Mouse (Mus musculus) ES-E14 (cell line): ENCODE measurements at regions not wholly inside any gene's neighbourhood (a gene's known extent, or its start where the extent isn't known, plus 50 kb on each side); places are given as distances from the start of the nearest gene placed in this dataset.

Experiments used
- DNase-seq: peaks from one replicate; pipeline ENCODE4 v3.0.0-alpha.2; 2013; ENCODE audit warnings: low read depth, low spot score
- H3K27ac ChIP-seq: 2 replicates; pipeline ENCODE4 v1.5.1; 2012; ENCODE audit warnings: low read depth, mild to moderate bottlenecking, low read length, moderate library complexity, mixed read lengths; ENCODE audit not compliant: poor library complexity, insufficient read depth, severe bottlenecking
- H3K36me3 ChIP-seq: 2 replicates; pipeline ENCODE4 v1.6.1; 2012; ENCODE audit warnings: mild to moderate bottlenecking, low read length, moderate library complexity, mixed read lengths; ENCODE audit not compliant: control insufficient read depth, poor library complexity, insufficient read depth, severe bottlenecking
- H3K4me1 ChIP-seq, 2 experiments: fragments of 150-350 bp in 1 of 2; sonication (generic) in 1 of 2; 2 replicates each; pipeline ENCODE4 v1.6.1; 2012; ENCODE audit warnings: low read length in 2 of 2, mild to moderate bottlenecking in 1 of 2, mixed read lengths in 1 of 2; ENCODE audit not compliant: control insufficient read depth in 2 of 2, insufficient read depth in 2 of 2, poor library complexity in 1 of 2
- H3K4me3 ChIP-seq, 2 experiments: fragments of 150-350 bp in 1 of 2; sonication (generic) in 1 of 2; 2 replicates each; pipeline ENCODE4 v1.5.1; 2012; ENCODE audit warnings: low read length in 2 of 2, low read depth in 1 of 2, mild to moderate bottlenecking in 1 of 2, mixed read lengths in 1 of 2; ENCODE audit not compliant: insufficient read depth in 1 of 2, poor library complexity in 1 of 2, severe bottlenecking in 1 of 2
- H3K9ac ChIP-seq: 2 replicates; pipeline ENCODE4 v1.6.1; 2012; ENCODE audit warnings: low read depth, mild to moderate bottlenecking, low read length, mixed read lengths; ENCODE audit not compliant: poor library complexity, insufficient read depth, severe bottlenecking
- H3K9me3 ChIP-seq: fragments of 150-350 bp; sonication (generic); 2 replicates; pipeline ENCODE4 v1.6.1; 2012; ENCODE audit warnings: low read depth, mild to moderate bottlenecking, low read length; ENCODE audit not compliant: control insufficient read depth, insufficient read depth
- CHD2 ChIP-seq: IDR thresholded peaks from 2 replicates; pipeline ENCODE4 v1.6.1; 2014; ENCODE audit warnings: mild to moderate bottlenecking, low read depth, low read length, inconsistent platforms
- HCFC1 ChIP-seq: IDR thresholded peaks from 2 replicates; pipeline ENCODE4 v1.6.1; 2012; ENCODE audit warnings: low read length, inconsistent platforms, borderline replicate concordance; ENCODE audit not compliant: insufficient read depth
- MAFK ChIP-seq: IDR thresholded peaks from 2 replicates; pipeline ENCODE4 v1.6.1; 2014; ENCODE audit warnings: mild to moderate bottlenecking, low read depth, low read length, inconsistent platforms; ENCODE audit not compliant: insufficient read depth
- ZC3H11A ChIP-seq: IDR thresholded peaks from 2 replicates; pipeline ENCODE4 v1.6.1; 2012; ENCODE audit warnings: low read depth, mild to moderate bottlenecking, inconsistent platforms, low read length, borderline replicate concordance
- ZNF384 ChIP-seq: IDR thresholded peaks from 2 replicates; pipeline ENCODE4 v1.6.1; 2012; ENCODE audit warnings: low read depth, low read length, inconsistent platforms
- in situ Hi-C, 2 experiments: fragments of 600-800 bp; cut with MboI; formaldehyde crosslinking; loops; one replicate each; pipeline ENCODE4 v1.15.1; 2025; ENCODE audit warnings: low sequenced_read_pairs in 2 of 2, inconsistent platforms in 1 of 2; ENCODE audit not compliant: unreplicated experiment in 2 of 2

DNA sequence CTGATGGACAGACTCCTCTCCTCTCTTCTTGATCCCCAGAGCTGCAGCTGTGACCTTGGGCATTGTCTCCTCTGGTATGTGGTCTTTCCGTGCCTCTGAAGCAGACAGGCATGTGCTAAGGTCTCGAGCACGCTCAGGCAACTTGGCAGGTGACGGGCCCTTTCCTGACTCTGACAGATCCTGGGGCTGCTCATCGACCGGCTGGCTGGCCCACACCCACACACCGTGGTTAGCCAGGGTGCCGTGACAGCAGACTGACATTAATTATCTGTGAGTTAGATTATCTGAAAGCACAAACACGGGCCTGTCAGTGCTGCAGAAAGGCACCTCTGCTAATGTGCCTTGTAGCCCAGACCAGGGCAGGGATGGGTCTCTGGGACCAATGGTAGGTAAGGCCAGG, 298.5 kb upstream of the Kdm8 start:
- DNase-seq: no peak
- H3K9me3 ChIP-seq: no peaks in the 10 kb centered on the region
- H3K4me1 ChIP-seq: no peaks in the 10 kb centered on the region
- in situ Hi-C loops: no loop called here
- no peak overlapping the region for H3K4me3 ChIP-seq
- H3K36me3 ChIP-seq: no peaks in the 10 kb centered on the region
- H3K9ac ChIP-seq: no peak overlapping the region
- TF ChIP-seq HCFC1 (no peak), CHD2 (no peak), MAFK (no peak), ZNF384 (no peak), ZC3H11A (no peak)
- no peak overlapping the region for H3K27ac ChIP-seq

DNA sequence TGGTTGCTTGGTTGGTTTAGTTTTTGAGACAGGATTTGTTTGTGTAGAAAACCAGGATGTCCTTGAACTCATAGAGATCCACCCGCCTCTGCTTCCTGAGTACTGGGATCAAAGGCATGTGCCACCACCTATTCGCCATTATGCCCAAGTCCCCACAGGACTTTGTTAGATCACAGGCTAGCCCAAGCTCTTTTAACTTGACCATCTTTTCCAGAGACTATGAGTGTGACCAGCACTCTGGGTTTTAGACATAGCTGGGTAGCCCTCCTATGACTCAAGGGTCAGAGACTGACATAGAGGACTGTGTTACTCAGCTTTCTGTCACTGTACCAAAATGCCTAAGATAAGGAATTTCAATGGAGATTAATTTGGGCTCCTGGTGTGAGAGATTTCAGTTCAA, 295.3 kb upstream of the Kdm8 start:
- Histone ChIP-seq H3K9ac (no peak overlapping the region), H3K9me3 (no peaks in the 10 kb centered on the region), H3K4me3 (no peak overlapping the region), H3K27ac (no peak overlapping the region), H3K36me3 (no peaks in the 10 kb centered on the region), H3K4me1 (no peaks in the 10 kb centered on the region)
- no peak for DNase-seq
- in situ Hi-C loops: no loop called here
- TF ChIP-seq CHD2 (no peak), ZC3H11A (no peak), MAFK (no peak), HCFC1 (no peak), ZNF384 (no peak)

DNA sequence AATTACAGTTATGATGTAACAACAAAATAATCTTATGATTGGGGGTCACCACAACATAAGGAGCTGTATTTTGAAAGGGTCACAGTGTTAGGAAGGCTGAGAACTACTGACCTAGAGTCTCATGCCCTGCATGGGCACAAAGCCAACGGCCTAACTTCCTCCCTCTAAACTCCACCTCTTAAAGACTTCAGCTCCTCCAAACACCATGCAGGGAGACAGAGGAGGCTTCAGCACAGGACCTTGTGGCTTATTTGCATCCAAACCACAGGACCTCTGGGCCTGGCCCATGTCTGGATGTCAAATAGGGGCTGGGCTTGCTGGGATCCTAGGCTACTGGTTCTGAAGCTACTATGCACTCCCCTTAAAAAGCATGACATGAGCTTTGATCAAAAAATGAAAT, 294.7 kb upstream of the Kdm8 start:
- in situ Hi-C loops: no loop called here
- Histone ChIP-seq H3K36me3 (no peaks in the 10 kb centered on the region), H3K4me3 (no peak overlapping the region), H3K27ac (no peak overlapping the region), H3K9ac (no peak overlapping the region), H3K4me1 (no peaks in the 10 kb centered on the region), H3K9me3 (no peaks in the 10 kb centered on the region)
- DNase-seq: no peak
- TF ChIP-seq ZNF384 (no peak), ZC3H11A (no peak), MAFK (no peak), HCFC1 (no peak), CHD2 (no peak)

DNA sequence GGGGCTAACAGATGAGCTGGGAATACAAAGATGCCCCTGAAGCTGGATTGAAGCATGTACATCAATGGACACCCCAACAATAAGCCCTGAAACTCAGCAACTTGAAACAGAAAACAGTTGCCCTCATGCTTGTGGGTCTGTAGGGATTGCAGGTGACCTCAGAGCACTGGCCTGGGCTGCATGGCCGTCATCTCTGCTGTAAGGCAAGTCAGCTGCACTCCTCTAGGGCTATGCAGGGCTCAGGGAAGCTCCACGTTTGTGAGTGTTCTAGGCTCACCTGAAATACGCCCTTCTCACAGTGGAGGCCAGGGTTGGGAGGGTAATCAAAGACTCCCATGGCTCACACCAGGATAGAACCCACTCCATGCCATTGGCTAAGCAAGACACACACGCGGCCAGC, 292.2 kb upstream of the Kdm8 start:
- no peaks in the 10 kb centered on the region for H3K9me3 ChIP-seq
- H3K4me3 ChIP-seq: no peak overlapping the region
- TF ChIP-seq HCFC1 (no peak), ZNF384 (no peak), MAFK (no peak), CHD2 (no peak), ZC3H11A (no peak)
- no peak for DNase-seq
- no peaks in the 10 kb centered on the region for H3K36me3 ChIP-seq
- in situ Hi-C loops: no loop called here
- H3K4me1 ChIP-seq: no peaks in the 10 kb centered on the region
- no peak overlapping the region for H3K9ac ChIP-seq
- H3K27ac ChIP-seq: no peak overlapping the region

DNA sequence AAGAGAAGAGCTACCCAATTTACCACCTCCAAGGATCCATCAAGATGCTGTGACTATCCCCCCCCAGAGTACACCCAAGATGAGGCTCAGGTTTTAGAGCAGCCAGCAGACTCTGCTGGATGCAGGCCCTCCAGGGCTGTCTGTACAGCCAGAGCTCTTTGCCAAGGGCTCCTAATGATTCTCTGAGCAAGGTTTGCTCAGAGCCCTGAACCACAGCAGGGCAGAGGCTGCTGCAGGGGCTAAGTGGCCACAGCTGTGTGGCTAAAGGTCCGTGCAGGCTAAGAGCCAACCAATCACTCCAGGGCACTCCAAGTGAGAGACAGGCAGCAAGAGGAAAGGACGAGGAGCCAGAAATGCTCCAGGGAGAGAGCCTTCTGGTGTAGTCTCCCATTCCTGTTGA, 289.2 kb upstream of the Kdm8 start:
- H3K9ac ChIP-seq: no peak overlapping the region
- no peaks in the 10 kb centered on the region for H3K36me3 ChIP-seq
- no peak for DNase-seq
- in situ Hi-C loops: no loop called here
- H3K4me1 ChIP-seq: no peaks in the 10 kb centered on the region
- H3K27ac ChIP-seq: 0 out of 2 replicates have a peak overlapping the region, but pooled peaks have one; percentile 31
- no peaks in the 10 kb centered on the region for H3K9me3 ChIP-seq
- no peak for TF ChIP-seq CHD2
- no peak for TF ChIP-seq MAFK
- TF ChIP-seq ZC3H11A: no peak
- no peak overlapping the region for H3K4me3 ChIP-seq
